Mouse (Mus musculus) testis, adult 10 weeks (tissue): ENCODE measurements around the gene Ccdc110. TPM values are rescaled to one million over a fixed set of nuclear protein-coding genes. Genes with fewer than 3 reads are reported as not detected.

Experiments used
- polyA plus RNA-seq: library from polyadenylated mRNA; stranded (reverse); fragments of 350-450 nt; fragmentation: Illumina TruSeq; extraction: RNeasy Lipid Tissue Mini Kit (QIAGEN cat#74804); gene quantifications from one replicate; pipeline ENCODE4 v1.2.3, GENCODE M21; 2014; ENCODE audit warnings: low read depth, low replicate concordance

The Ccdc110 gene
- polyA plus RNA-seq, result 201 TPM

DNA sequence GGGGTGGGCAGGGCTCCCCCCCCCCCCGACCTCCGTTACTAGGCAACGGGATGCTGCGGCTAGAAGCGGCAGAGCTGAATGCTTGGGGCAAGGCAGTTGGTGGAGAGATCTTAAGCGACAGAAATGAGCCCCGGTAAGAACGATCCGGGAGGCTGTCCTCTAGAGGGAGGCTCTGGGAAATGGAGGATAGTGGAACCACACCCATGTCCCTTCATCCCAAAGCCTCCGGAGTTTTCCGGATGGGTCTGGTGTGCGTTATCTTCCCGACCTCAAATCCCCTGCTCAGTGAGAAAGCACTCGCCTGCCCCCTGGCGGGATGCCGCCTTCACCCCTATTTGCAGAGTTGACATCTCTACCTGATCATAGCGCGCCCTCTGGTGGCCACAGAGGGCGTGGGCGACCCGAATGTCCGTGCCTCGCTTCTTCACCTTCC lies at the start of gene Ccdc110:
Gene Ccdc110, plus strand, starts transcription at position 38 of the 433 bp plus-strand sequence.

DNA sequence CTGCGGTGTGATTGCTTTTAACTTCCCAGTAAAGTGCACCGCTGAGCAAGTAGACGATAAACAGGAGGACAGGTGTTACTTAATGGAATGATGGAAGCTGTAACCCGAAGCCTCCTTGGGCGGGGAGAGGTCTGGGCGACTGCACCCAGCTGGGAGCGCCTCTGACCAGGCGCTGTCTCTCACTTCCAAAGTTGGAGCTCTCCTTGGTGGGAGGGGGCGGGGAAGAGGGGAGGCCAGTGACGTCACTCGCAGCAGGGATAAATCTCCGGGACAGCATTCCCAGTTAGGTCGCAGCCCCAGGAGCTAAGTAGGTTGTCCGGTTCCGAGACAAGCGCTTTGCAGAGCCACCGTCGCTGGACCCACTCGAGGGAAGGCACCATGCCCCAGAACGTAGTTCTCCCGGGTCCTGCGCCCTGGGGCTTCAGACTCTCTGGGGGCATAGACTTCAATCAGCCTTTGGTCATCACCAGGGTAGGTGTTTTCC lies 49.2 kb upstream of the Ccdc110 start, which contains the start of gene Pdlim3:
Gene Pdlim3, plus strand, starts transcription at position 260 of the 484 bp plus-strand sequence.

DNA sequence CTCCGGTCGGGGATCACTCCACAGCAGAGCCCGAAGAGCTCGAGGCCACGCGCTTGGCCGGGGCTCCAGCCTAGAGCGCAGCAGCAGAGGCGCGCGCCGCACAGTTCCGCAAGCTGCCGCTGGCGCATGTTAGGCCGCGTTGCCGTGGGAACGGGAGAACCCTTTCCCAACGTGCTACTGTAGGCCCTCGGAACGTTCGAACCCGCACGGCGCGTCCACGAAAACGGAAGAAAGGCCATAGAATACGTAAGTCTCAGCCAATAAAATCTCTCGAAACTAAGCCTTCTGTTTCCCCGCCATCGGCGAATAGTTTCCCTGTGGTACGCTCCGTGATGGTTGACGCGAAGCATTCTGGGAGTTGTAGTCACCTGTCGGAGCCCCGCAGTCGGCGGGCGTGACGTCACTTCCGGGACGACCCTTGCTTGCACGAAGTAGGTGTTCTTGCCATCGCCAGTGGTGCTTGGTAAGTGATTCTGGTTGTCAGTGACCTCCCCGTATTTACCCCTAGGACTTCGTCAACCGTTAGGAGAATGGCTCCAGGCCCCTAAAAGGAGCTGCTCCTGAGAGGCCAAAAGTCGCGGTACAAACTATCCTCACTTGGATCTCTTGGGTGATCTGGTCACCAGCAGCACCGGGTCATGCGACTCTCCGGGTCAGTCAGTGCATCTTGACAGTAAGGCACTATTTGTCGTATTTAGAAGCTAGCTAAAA lies 40.9 kb downstream of the Ccdc110 start, which contains the start of the genes 1700029J07Rik and Ufsp2:
Gene 1700029J07Rik, minus strand, starts transcription at position 127 of the 711 bp plus-strand sequence.
Gene Ufsp2, plus strand, starts transcription at position 403 of the 711 bp plus-strand sequence.

Other genes with a start within 250 kb of the Ccdc110 start
- 5.6 TPM for gene Pdlim3, start 49.2 kb upstream of the Ccdc110 start, polyA plus RNA-seq
- 206 TPM for gene 1700029J07Rik, start 40.6 kb downstream of the Ccdc110 start, polyA plus RNA-seq
- gene Ufsp2, start 40.9 kb downstream of the Ccdc110 start, polyA plus RNA-seq, result 66.1 TPM
- 191 TPM for gene Lrp2bp, start 64.7 kb downstream of the Ccdc110 start, polyA plus RNA-seq
- gene Ankrd37, start 71.1 kb downstream of the Ccdc110 start, polyA plus RNA-seq, result 3.7 TPM
- gene Cfap97, start 217.2 kb downstream of the Ccdc110 start, polyA plus RNA-seq, result 707 TPM
- 48.1 TPM for gene Snx25, start 217.5 kb downstream of the Ccdc110 start, polyA plus RNA-seq